Mouse (Mus musculus) CH12.LX (cell line): ENCODE measurements around the gene Pnma3. TPM values are rescaled to one million over a fixed set of nuclear protein-coding genes. Genes with fewer than 3 reads are reported as not detected.

Experiments
- DNase-seq: peaks from one replicate; pipeline ENCODE4 v3.0.0-alpha.2; 2013; ENCODE audit errors: extremely low read depth
- H3K27ac ChIP-seq: 2 replicates; pipeline ENCODE4 v1.5.1; 2012; ENCODE audit warnings: low read depth, mild to moderate bottlenecking, control low read depth, moderate library complexity; ENCODE audit not compliant: insufficient read depth
- H3K27me3 ChIP-seq: replicated peaks from 2 replicates; pipeline ENCODE3; 2012; ENCODE audit warnings: inconsistent platforms
- H3K36me3 ChIP-seq, 2 experiments: replicated peaks in 1 of 2; 2 replicates each; pipeline versions ENCODE3 to v1.6.1; 2012; ENCODE audit warnings: inconsistent platforms in 1 of 2, low read length in 1 of 2, mild to moderate bottlenecking in 1 of 2, mixed read lengths in 1 of 2, moderate library complexity in 1 of 2; ENCODE audit not compliant: control insufficient read depth in 1 of 2, insufficient read depth in 1 of 2
- H3K4me1 ChIP-seq, 2 experiments: 2 replicates each; pipeline ENCODE4 v1.6.1; 2012; ENCODE audit warnings: inconsistent platforms in 1 of 2, moderate library complexity in 1 of 2; ENCODE audit not compliant: insufficient read depth in 2 of 2, control insufficient read depth in 1 of 2
- H3K4me2 ChIP-seq: 2 replicates; pipeline ENCODE4 v1.6.1; 2012; ENCODE audit warnings: low read depth, mild to moderate bottlenecking, control low read depth; ENCODE audit not compliant: poor library complexity, insufficient read depth, severe bottlenecking
- H3K4me3 ChIP-seq, 3 experiments: fragments of 150-350 bp in 1 of 3; sonication (generic) in 1 of 3; replicated peaks in 1 of 3; 2 replicates each; pipeline versions ENCODE3 to v1.5.1; 2011 to 2012; ENCODE audit warnings: low read depth in 2 of 3, low read length in 2 of 3, mild to moderate bottlenecking in 2 of 3, moderate library complexity in 2 of 3, control low read depth in 1 of 3, improper control_type of control experiment in 1 of 3, inconsistent platforms in 1 of 3, mixed read lengths in 1 of 3; ENCODE audit not compliant: poor library complexity in 1 of 3
- H3K79me2 ChIP-seq: replicated peaks from 2 replicates; pipeline ENCODE4 v1.6.1; 2012; ENCODE audit warnings: mild to moderate bottlenecking, moderate library complexity; ENCODE audit not compliant: control insufficient read depth, poor library complexity, insufficient read depth, severe bottlenecking; ENCODE audit errors: extremely low read depth
- H3K9ac ChIP-seq: 2 replicates; pipeline ENCODE4 v1.6.1; 2012; ENCODE audit warnings: low read depth, mild to moderate bottlenecking, control low read depth, moderate library complexity; ENCODE audit not compliant: insufficient read depth
- H3K9me3 ChIP-seq: replicated peaks from 2 replicates; pipeline ENCODE3; 2012; ENCODE audit warnings: low read length, inconsistent platforms, mixed read lengths
- BHLHE40 ChIP-seq: IDR thresholded peaks from 2 replicates; pipeline ENCODE4 v1.6.1; 2011; ENCODE audit warnings: mild to moderate bottlenecking, low read depth, low read length, improper control_type of control experiment
- CHD1 ChIP-seq: IDR thresholded peaks from 2 replicates; pipeline ENCODE4 v1.6.1; 2012; ENCODE audit warnings: low read depth, low read length, improper control_type of control experiment, inconsistent platforms
- E2F4 ChIP-seq: IDR thresholded peaks from 2 replicates; pipeline ENCODE4 v1.6.1; 2011; ENCODE audit warnings: low read depth, low read length, improper control_type of control experiment; ENCODE audit not compliant: insufficient replicate concordance
- GABPA ChIP-seq: IDR thresholded peaks from 2 replicates; pipeline ENCODE4 v1.6.1; 2012; ENCODE audit warnings: low read depth, low read length, improper control_type of control experiment, inconsistent platforms; ENCODE audit not compliant: insufficient replicate concordance
- HCFC1 ChIP-seq: IDR thresholded peaks from 2 replicates; pipeline ENCODE4 v1.6.1; 2012; ENCODE audit warnings: low read depth, mild to moderate bottlenecking, inconsistent platforms, low read length, improper control_type of control experiment
- IRF4 ChIP-seq: IDR thresholded peaks from 2 replicates; pipeline ENCODE4 v1.6.1; 2014; ENCODE audit warnings: low read depth, mild to moderate bottlenecking, inconsistent platforms, low read length, improper control_type of control experiment
- JUN ChIP-seq: IDR thresholded peaks from 2 replicates; pipeline ENCODE4 v1.6.1; 2011; ENCODE audit warnings: low read depth, mild to moderate bottlenecking, low read length, improper control_type of control experiment, moderate library complexity; ENCODE audit not compliant: insufficient read depth
- JUND ChIP-seq: conservative IDR thresholded peaks from 2 replicates; pipeline ENCODE4 v1.6.1; 2011; ENCODE audit warnings: low read depth, low read length, improper control_type of control experiment
- KAT2A ChIP-seq: IDR thresholded peaks from 2 replicates; pipeline ENCODE4 v1.6.1; 2012; ENCODE audit warnings: low read length, improper control_type of control experiment, inconsistent platforms; ENCODE audit not compliant: insufficient replicate concordance
- MAX ChIP-seq: IDR thresholded peaks from 2 replicates; pipeline ENCODE4 v1.6.1; 2011; ENCODE audit warnings: low read length, improper control_type of control experiment
- MEF2A ChIP-seq: IDR thresholded peaks from 2 replicates; pipeline ENCODE4 v1.6.1; 2014; ENCODE audit warnings: low read depth, mild to moderate bottlenecking, inconsistent platforms, low read length, improper control_type of control experiment, borderline replicate concordance
- NELFE ChIP-seq: IDR thresholded peaks from 2 replicates; pipeline ENCODE4 v1.6.1; 2011; ENCODE audit warnings: low read depth, low read length, improper control_type of control experiment
- NRF1 ChIP-seq: IDR thresholded peaks from 2 replicates; pipeline ENCODE4 v1.6.1; 2014; ENCODE audit warnings: low read depth, mild to moderate bottlenecking, inconsistent platforms, low read length, improper control_type of control experiment, moderate library complexity
- RAD21 ChIP-seq: IDR thresholded peaks from 2 replicates; pipeline ENCODE4 v1.6.1; 2011; ENCODE audit warnings: low read depth, mild to moderate bottlenecking, low read length, improper control_type of control experiment, moderate library complexity
- RCOR1 ChIP-seq: conservative IDR thresholded peaks from 2 replicates; pipeline ENCODE4 v1.6.1; 2012; ENCODE audit warnings: low read depth, mild to moderate bottlenecking, inconsistent platforms, low read length, improper control_type of control experiment
- SMC3 ChIP-seq: IDR thresholded peaks from 2 replicates; pipeline ENCODE4 v1.6.1; 2011; ENCODE audit warnings: low read depth, low read length, improper control_type of control experiment
- UBTF ChIP-seq: IDR thresholded peaks from 2 replicates; pipeline ENCODE4 v1.6.1; 2012; ENCODE audit warnings: low read depth, mild to moderate bottlenecking, inconsistent platforms, low read length, improper control_type of control experiment, moderate library complexity
- USF2 ChIP-seq: conservative IDR thresholded peaks from 2 replicates; pipeline ENCODE4 v1.6.1; 2011; ENCODE audit warnings: low read depth, low read length, improper control_type of control experiment
- ZC3H11A ChIP-seq: IDR thresholded peaks from 2 replicates; pipeline ENCODE4 v1.6.1; 2012; ENCODE audit warnings: low read depth, mild to moderate bottlenecking, inconsistent platforms, low read length, improper control_type of control experiment
- ZKSCAN1 ChIP-seq: IDR thresholded peaks from 2 replicates; pipeline ENCODE4 v1.6.1; 2012; ENCODE audit warnings: low read depth, inconsistent platforms, low read length, improper control_type of control experiment, borderline replicate concordance
- ZMIZ1 ChIP-seq: IDR thresholded peaks from 2 replicates; pipeline ENCODE4 v1.6.1; 2012; ENCODE audit warnings: low read depth, mild to moderate bottlenecking, inconsistent platforms, low read length, improper control_type of control experiment
- ZNF384 ChIP-seq: IDR thresholded peaks from 2 replicates; pipeline ENCODE4 v1.6.1; 2012; ENCODE audit warnings: low read depth, low read length, improper control_type of control experiment, inconsistent platforms
- dilution Hi-C: fragments of 300-500 bp; cut with MboI; formaldehyde crosslinking; loops from 2 replicates; pipeline ENCODE4 v1.14.3; 2020; ENCODE audit warnings: low sequenced_read_pairs; ENCODE audit not compliant: extremely low pct_unique_long_range_greater_than_20kb, extremely low pct_ligation_motif_present
- in situ Hi-C: fragments of 300-500 bp; cut with MboI; formaldehyde crosslinking; loops from 3 replicates; pipeline ENCODE4 v1.14.3; 2019; ENCODE audit warnings: low sequenced_read_pairs, low pct_ligation_motif_present, low pct_unique_long_range_greater_than_20kb, mixed read lengths
- polyA plus RNA-seq: library from polyadenylated mRNA; unstranded; fragments of >175 nt; gene quantifications from 2 replicates; pipeline ENCODE4 v1.2.1, GENCODE M21; 2012; ENCODE audit warnings: low read depth; ENCODE audit not compliant: insufficient read length
- total RNA-seq, 2 experiments: library from RNA; depleted of rRNA; stranded (reverse); fragments of 300-350 nt in 1 of 2; fragments of >200 nt in 1 of 2; gene quantifications; 2 replicates each; pipeline ENCODE4 v1.2.3; 2012 to 2014

Gene Pnma3
- total RNA-seq (2012; rRNA removed) (not detected in 2 replicates), total RNA-seq (2014; rRNA removed) (not detected in 2 replicates), polyA plus RNA-seq (not detected in 2 replicates)

DNA sequence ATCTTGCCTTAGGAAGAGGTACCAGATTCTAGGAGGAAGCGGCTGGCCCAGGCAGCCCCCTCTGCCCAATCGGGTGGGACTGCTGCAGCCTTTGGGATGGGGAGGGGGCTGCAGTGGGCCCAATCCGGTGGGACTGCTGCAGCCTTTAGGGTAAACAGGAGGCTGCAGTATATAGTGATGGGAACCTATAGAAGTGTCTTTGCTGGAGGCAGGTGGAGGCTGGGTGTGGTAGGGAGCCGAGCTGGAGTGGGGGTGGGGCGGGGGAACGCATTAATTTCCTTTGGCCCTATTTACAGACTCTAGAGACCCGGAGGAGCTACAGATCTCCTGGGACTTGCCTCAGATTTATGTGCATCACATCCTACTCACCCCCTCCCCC is at the start of gene Pnma3:
TSS of gene Pnma3 (plus strand) at position 373 of the 379 bp plus-strand sequence.
- Histone ChIP-seq H3K36me3 (no peaks in the 10 kb centered on the region), H3K4me1 (no peaks in the 10 kb centered on the region), H3K27me3 (no peaks in the 10 kb centered on the region), H3K79me2 (no peaks in the 10 kb centered on the region), H3K4me3 (no peak within 1 kb of the TSS), H3K9me3 (no peaks in the 10 kb centered on the region), H3K9ac (no peak within 1 kb of the TSS), H3K4me2 (no peak within 1 kb of the TSS), H3K27ac (no peak within 1 kb of the TSS)
- in situ Hi-C loops: no loop called here
- dilution Hi-C loops: no loop called here
- TF ChIP-seq BHLHE40 (no peak), E2F4 (no peak), JUND (no peak), KAT2A (no peak), HCFC1 (no peak), ZC3H11A (no peak), ZMIZ1 (no peak), NRF1 (no peak), RAD21 (no peak), IRF4 (no peak), MAX (no peak), USF2 (no peak)
- no peak for DNase-seq

- dilution Hi-C loops: no loop called here
- in situ Hi-C loops: no loop called here
- no peak for DNase-seq
- Histone ChIP-seq H3K4me1 (no peaks in the 10 kb centered on the region), H3K27ac (no peak within 1 kb of the TSS), H3K4me3 (no peak within 1 kb of the TSS), H3K9ac (no peak within 1 kb of the TSS), H3K4me2 (no peak within 1 kb of the TSS), H3K79me2 (no peaks in the 10 kb centered on the region), H3K9me3 (no peaks in the 10 kb centered on the region), H3K27me3 (no peaks in the 10 kb centered on the region), H3K36me3 (no peaks in the 10 kb centered on the region)
- TF ChIP-seq NELFE (no peak), MEF2A (no peak), ZNF384 (no peak), JUN (no peak), SMC3 (no peak), GABPA (no peak), RCOR1 (no peak), CHD1 (no peak), ZMIZ1 (no peak), USF2 (no peak), KAT2A (no peak), ZKSCAN1 (no peak), UBTF (no peak)
These were observed 27.6 kb upstream of the Pnma3 start, which contains the start of gene Pnma5 for GRCm38 (mm10) chrX:73037003-73037402. TSS of gene Pnma5 (minus strand) at chrX:73037103.
